Mouse (Mus musculus): ENCODE measurements around the gene Gphn. TPM values are rescaled to one million over a fixed set of nuclear protein-coding genes. Genes with fewer than 3 reads are reported as not detected.

Gphn gene
- total and polyA plus RNA-seq, 3 experiments = 13.9 to 22.4 (median 18.2) TPM

DNA sequence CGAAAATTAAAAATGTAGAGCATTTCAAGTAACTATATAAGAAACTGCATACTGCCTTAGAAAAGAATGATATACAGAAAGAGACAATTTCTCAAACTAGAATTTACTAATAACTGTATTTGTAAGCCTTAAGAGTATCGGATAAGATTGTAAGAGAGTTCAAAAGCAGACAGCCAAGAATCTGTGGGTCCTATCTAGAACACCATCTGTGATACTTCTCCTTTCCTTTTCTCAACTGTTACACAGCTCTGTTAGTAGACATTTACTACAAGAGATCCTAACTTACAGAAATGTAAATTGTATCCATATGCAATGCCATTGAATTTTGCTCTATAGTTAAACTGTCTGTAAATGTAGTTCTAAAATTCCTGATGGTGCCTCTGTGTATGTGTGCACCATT lies 324.7 kb downstream of the Gphn start:
- no peak overlapping the region for H3K27ac ChIP-seq (ENCODE audit: insufficient read depth, low read depth)
- in situ Hi-C loops (cut with MboI; ENCODE audit: low pct_ligation_motif_present, low pct_unique_long_range_greater_than_20kb, low sequenced_read_pairs) = no loop called here

DNA sequence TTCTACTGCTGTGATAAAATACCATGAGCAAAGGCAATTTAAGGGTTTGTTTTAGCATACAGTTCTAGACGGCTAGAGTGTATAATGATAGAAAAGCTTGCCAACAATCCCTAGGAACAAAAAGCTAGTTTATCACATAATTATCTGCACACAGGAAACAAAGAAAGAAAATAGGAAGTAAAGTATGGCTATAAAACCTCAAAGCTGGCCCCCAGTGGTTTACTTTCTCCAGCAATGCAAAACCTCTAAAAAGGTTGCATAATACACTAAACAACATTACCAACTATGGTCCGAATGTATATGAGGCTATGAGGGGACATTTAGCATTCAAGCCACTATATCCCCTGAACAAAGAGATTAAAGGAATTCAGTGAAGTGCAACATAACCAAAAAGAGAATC lies 405.6 kb downstream of the Gphn start:
- Histone ChIP-seq H3K4me2 (ENCODE audit: insufficient read depth, low read depth, poor library complexity, severe bottlenecking) (no peak overlapping the region), H3K27ac (ENCODE audit: insufficient read depth, low read depth) (no peak overlapping the region), H3K4me1 (ENCODE audit: control insufficient read depth in 1 of 2, insufficient read depth in 2 of 2) (no peaks in the 10 kb centered on the region), H3K79me2 (replicated peaks; ENCODE audit: control insufficient read depth, extremely low read depth, insufficient read depth, poor library complexity, severe bottlenecking) (no peaks in the 10 kb centered on the region), H3K9ac (ENCODE audit: insufficient read depth, low read depth) (no peak overlapping the region), H3K4me3 (replicated peaks in 1 of 3; ENCODE audit: low read depth in 2 of 3, low read length in 2 of 3, poor library complexity in 1 of 3) (no peak overlapping the region), H3K9me3 (replicated peaks; ENCODE audit: low read length) (no peaks in the 10 kb centered on the region), H3K27me3 (replicated peaks) (no peaks in the 10 kb centered on the region), H3K36me3 (replicated peaks in 1 of 2; ENCODE audit: control insufficient read depth in 1 of 2, insufficient read depth in 1 of 2, low read length in 1 of 2) (no peaks in the 10 kb centered on the region)
- no peak for DNase-seq (ENCODE audit: extremely low read depth)
- dilution Hi-C loops (cut with MboI; ENCODE audit: extremely low pct_ligation_motif_present, extremely low pct_unique_long_range_greater_than_20kb, low sequenced_read_pairs) (no loop called here), in situ Hi-C loops (cut with MboI; ENCODE audit: low pct_ligation_motif_present, low pct_unique_long_range_greater_than_20kb, low sequenced_read_pairs) (no loop called here)
- TF ChIP-seq IRF4 (IDR thresholded peaks at IDR 0.05; ENCODE audit: low read depth, low read length) = no peak
- no peak for TF ChIP-seq RAD21 (IDR thresholded peaks at IDR 0.05; ENCODE audit: low read depth, low read length)
- no peak for TF ChIP-seq CHD2 (IDR thresholded peaks at IDR 0.05; ENCODE audit: low read length)

More for the DNA sequence above, 324.7 kb downstream of the Gphn start:
- H3K36me3 ChIP-seq (replicated peaks in 1 of 2; ENCODE audit: control insufficient read depth in 1 of 2, insufficient read depth in 1 of 2, low read length in 1 of 2) = no peaks in the 10 kb centered on the region
- no peak overlapping the region for H3K9ac ChIP-seq (ENCODE audit: insufficient read depth, low read depth)
- dilution Hi-C loops (cut with MboI; ENCODE audit: extremely low pct_ligation_motif_present, extremely low pct_unique_long_range_greater_than_20kb, low sequenced_read_pairs) = no loop called here
- H3K9me3 ChIP-seq (replicated peaks; ENCODE audit: low read length) = no peaks in the 10 kb centered on the region
- H3K4me3 ChIP-seq (replicated peaks in 1 of 3; ENCODE audit: low read depth in 2 of 3, low read length in 2 of 3, poor library complexity in 1 of 3) = no peak overlapping the region
- no peaks in the 10 kb centered on the region for H3K79me2 ChIP-seq (replicated peaks; ENCODE audit: control insufficient read depth, extremely low read depth, insufficient read depth, poor library complexity, severe bottlenecking)
- H3K27me3 ChIP-seq (replicated peaks) = no peaks in the 10 kb centered on the region
- no peaks in the 10 kb centered on the region for H3K4me1 ChIP-seq (ENCODE audit: control insufficient read depth in 1 of 2, insufficient read depth in 2 of 2)
- TF ChIP-seq EP300 (IDR thresholded peaks at IDR 0.05; ENCODE audit: low read length) (no peak), MXI1 (IDR thresholded peaks at IDR 0.05; ENCODE audit: low read depth, low read length) (no peak)
- H3K4me2 ChIP-seq (ENCODE audit: insufficient read depth, low read depth, poor library complexity, severe bottlenecking) = no peak overlapping the region
- DNase-seq (ENCODE audit: extremely low read depth) = no peak

DNA sequence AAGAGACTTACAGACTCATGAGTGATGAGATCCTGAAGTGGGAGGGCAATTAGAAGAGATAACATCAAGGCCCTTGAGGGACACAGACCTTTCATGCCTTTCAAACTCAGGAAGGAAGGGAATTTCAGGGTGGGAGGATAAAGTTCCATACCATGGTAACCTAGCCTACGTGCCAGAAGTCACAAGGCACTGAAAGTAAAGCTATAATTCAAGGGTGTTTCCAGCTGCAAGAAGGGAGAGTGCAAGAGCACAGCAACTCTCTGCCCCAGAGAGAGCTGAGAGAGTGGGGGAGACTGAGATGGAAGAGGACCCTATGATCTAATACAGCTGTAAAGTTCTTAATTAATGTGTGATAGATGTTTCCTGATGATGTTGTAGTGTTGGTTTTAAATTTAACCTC lies 413.3 kb downstream of the Gphn start:
- dilution Hi-C loops (cut with MboI; ENCODE audit: extremely low pct_ligation_motif_present, extremely low pct_unique_long_range_greater_than_20kb, low sequenced_read_pairs) = no loop called here

More for the DNA sequence above, 413.3 kb downstream of the Gphn start:
- Histone ChIP-seq H3K4me3 (replicated peaks in 1 of 3; ENCODE audit: low read depth in 2 of 3, low read length in 2 of 3, poor library complexity in 1 of 3) (no peak overlapping the region), H3K4me1 (ENCODE audit: control insufficient read depth in 1 of 2, insufficient read depth in 2 of 2) (peaks cover 0 to 9% of the 10 kb centered on the region in 2 experiments; a peak in 2 of 4 replicates), H3K79me2 (replicated peaks; ENCODE audit: control insufficient read depth, extremely low read depth, insufficient read depth, poor library complexity, severe bottlenecking) (no peaks in the 10 kb centered on the region), H3K4me2 (ENCODE audit: insufficient read depth, low read depth, poor library complexity, severe bottlenecking) (no peak overlapping the region), H3K27me3 (replicated peaks) (no peaks in the 10 kb centered on the region), H3K9ac (ENCODE audit: insufficient read depth, low read depth) (no peak overlapping the region), H3K9me3 (replicated peaks; ENCODE audit: low read length) (no peaks in the 10 kb centered on the region), H3K27ac (ENCODE audit: insufficient read depth, low read depth) (no peak overlapping the region), H3K36me3 (replicated peaks in 1 of 2; ENCODE audit: control insufficient read depth in 1 of 2, insufficient read depth in 1 of 2, low read length in 1 of 2) (peaks cover 0 to 2% of the 10 kb centered on the region in 2 experiments)
- in situ Hi-C loops (cut with MboI; ENCODE audit: low pct_ligation_motif_present, low pct_unique_long_range_greater_than_20kb, low sequenced_read_pairs) = no loop called here
- DNase-seq (ENCODE audit: extremely low read depth) = no peak
- TF ChIP-seq E2F4 (IDR thresholded peaks at IDR 0.05; ENCODE audit: insufficient replicate concordance, low read depth, low read length) = no peak
- no peak for TF ChIP-seq POLR2AphosphoS2 (IDR thresholded peaks at IDR 0.05; ENCODE audit: low read depth, low read length)
- TF ChIP-seq NRF1 (IDR thresholded peaks at IDR 0.05; ENCODE audit: low read depth, low read length) = no peak
- TF ChIP-seq IRF4 (IDR thresholded peaks at IDR 0.05; ENCODE audit: low read depth, low read length) = no peak
- TF ChIP-seq SMC3 (IDR thresholded peaks at IDR 0.05; ENCODE audit: low read depth, low read length) = no peak
- TF ChIP-seq UBTF (IDR thresholded peaks at IDR 0.05; ENCODE audit: low read depth, low read length) = no peak
- no peak for TF ChIP-seq NELFE (IDR thresholded peaks at IDR 0.05; ENCODE audit: low read depth, low read length)
- no peak for TF ChIP-seq MAZ (IDR thresholded peaks at IDR 0.05; ENCODE audit: low read depth, low read length)
- no peak for TF ChIP-seq ELF1 (IDR thresholded peaks at IDR 0.05; ENCODE audit: low read depth, low read length)
- TF ChIP-seq KAT2A (IDR thresholded peaks at IDR 0.05; ENCODE audit: insufficient replicate concordance, low read length) = no peak
- no peak for TF ChIP-seq POLR2A (IDR thresholded peaks at IDR 0.05; ENCODE audit: low read depth, low read length)
- TF ChIP-seq GABPA (IDR thresholded peaks at IDR 0.05; ENCODE audit: insufficient replicate concordance, low read depth, low read length) = no peak
- no peak for TF ChIP-seq ETS1 (conservative IDR thresholded peaks at IDR 0.05; ENCODE audit: low read depth, low read length)
- TF ChIP-seq MAX (IDR thresholded peaks at IDR 0.05; ENCODE audit: low read length) = no peak
- no peak for TF ChIP-seq CHD2 (IDR thresholded peaks at IDR 0.05; ENCODE audit: low read length)
- no peak for TF ChIP-seq CHD1 (IDR thresholded peaks at IDR 0.05; ENCODE audit: low read depth, low read length)
